In genomic region chr1:190823745-190824144, GRCm38 (mm10) we compare ENCODE assay signal across 24 mouse cellular contexts.
DNase-seq lines count a peak whose midpoint lies in the region; ATAC-seq lines count a peak whose summit lies in the region.
"Had no signal": no experiment of that assay in that cellular context is flagged by ENCODE, and none has a peak within 500 bp of the region (broad histone marks: within the 10 kb centered on the region; RNA-seq: fewer than 3 reads in every experiment).

No protein-coding gene starts in this region.

- peak; percentile 57; the same call in 1 of the 2 replicates for ATAC-seq in heart, embryonic 12.5 days (ENCODE audit: insufficient number of reproducible peaks, low FRiP score)
- ATAC-seq in heart, embryonic 14.5 days (ENCODE audit: insufficient number of reproducible peaks, insufficient read depth, low FRiP score, low read depth), result 0 out of 2 replicates have a peak, but pooled peaks have one; percentile 42
- 0 out of 2 replicates have a peak, but pooled peaks have one; percentile 29 for ATAC-seq in heart, embryonic 16.5 days (replicated peaks; ENCODE audit: extremely low read depth, insufficient read depth, low FRiP score)
- no peak for ATAC-seq in midbrain, embryonic 11.5 days (ENCODE audit: low FRiP score)
- ATAC-seq in midbrain, embryonic 16.5 days, result no peak
- ATAC-seq: forebrain, embryonic 14.5 days had no signal

- H3K27me3 ChIP-seq in heart, embryonic 12.5 days (replicated peaks), result no peaks in the 10 kb centered on the region
- H3K27me3 ChIP-seq in heart, embryonic 14.5 days (ENCODE audit: control insufficient read depth, insufficient read depth, low read length), result no peaks in the 10 kb centered on the region
- H3K27me3 ChIP-seq in heart, embryonic 16.5 days (ENCODE audit: control insufficient read depth, insufficient read depth, low read length), result no peaks in the 10 kb centered on the region
- H3K27me3 ChIP-seq in midbrain, embryonic 11.5 days (ENCODE audit: control insufficient read depth, insufficient read depth, low read length), result no peaks in the 10 kb centered on the region
- H3K27me3 ChIP-seq in midbrain, embryonic 16.5 days (ENCODE audit: control insufficient read depth, insufficient read depth, low read depth, low read length), result no peaks in the 10 kb centered on the region
- H3K27me3 ChIP-seq: embryonic facial prominence, embryonic 13.5 days; embryonic facial prominence, embryonic 15.5 days; forebrain, embryonic 12.5 days had no signal

- 0 out of 2 replicates have a peak, but pooled peaks cover 6% of the 10 kb centered on the region for H3K36me3 ChIP-seq in heart, embryonic 12.5 days
- H3K36me3 ChIP-seq in heart, embryonic 14.5 days (ENCODE audit: control insufficient read depth, insufficient read depth, low read length), result 0 out of 2 replicates have a peak, but pooled peaks cover 5% of the 10 kb centered on the region
- no peaks in the 10 kb centered on the region for H3K36me3 ChIP-seq in heart, embryonic 16.5 days (ENCODE audit: control insufficient read depth, insufficient read depth)
- no peaks in the 10 kb centered on the region for H3K36me3 ChIP-seq in midbrain, embryonic 11.5 days (ENCODE audit: control insufficient read depth, insufficient read depth, low read length)
- H3K36me3 ChIP-seq in midbrain, embryonic 16.5 days (ENCODE audit: control insufficient read depth, insufficient read depth, low read length), result no peaks in the 10 kb centered on the region

- no peak overlapping the region for H3K4me2 ChIP-seq in heart, embryonic 12.5 days
- no peak overlapping the region for H3K4me2 ChIP-seq in heart, embryonic 14.5 days (ENCODE audit: low read length)
- no peak overlapping the region for H3K4me2 ChIP-seq in heart, embryonic 16.5 days (ENCODE audit: low read depth, low read length)
- H3K4me2 ChIP-seq in midbrain, embryonic 11.5 days, result no peak overlapping the region
- no peak overlapping the region for H3K4me2 ChIP-seq in midbrain, embryonic 16.5 days (ENCODE audit: low read length)
- H3K4me2 ChIP-seq: embryonic facial prominence, embryonic 13.5 days; embryonic facial prominence, embryonic 15.5 days; forebrain, embryonic 12.5 days had no signal

- peak overlapping the region; percentile 48; the same call in 1 of the 2 replicates for H3K27ac ChIP-seq in heart, embryonic 12.5 days (ENCODE audit: poor library complexity, severe bottlenecking)
- peak overlapping the region; percentile 59 to 67; a peak in 3 of 4 replicates for H3K27ac ChIP-seq in heart, embryonic 14.5 days (replicated peaks in 1 of 2; ENCODE audit: control insufficient read depth in 1 of 2, insufficient read depth in 1 of 2, low read depth in 2 of 2, low read length in 2 of 2)
- H3K27ac ChIP-seq in heart, embryonic 16.5 days (ENCODE audit: low read length), result no peak overlapping the region
- no peak overlapping the region for H3K27ac ChIP-seq in midbrain, embryonic 11.5 days (ENCODE audit: low read depth, low read length)
- no peak overlapping the region for H3K27ac ChIP-seq in midbrain, embryonic 16.5 days (ENCODE audit: low read length)
- H3K27ac ChIP-seq: embryonic facial prominence, embryonic 13.5 days; embryonic facial prominence, embryonic 15.5 days; forebrain, embryonic 10.5 days; forebrain, embryonic 12.5 days had no signal

- H3K9ac ChIP-seq in heart, embryonic 12.5 days, result no peak overlapping the region
- H3K9ac ChIP-seq in heart, embryonic 14.5 days (ENCODE audit: low read length), result no peak overlapping the region
- no peak overlapping the region for H3K9ac ChIP-seq in heart, embryonic 16.5 days (ENCODE audit: low read length)
- H3K9ac ChIP-seq in midbrain, embryonic 11.5 days (ENCODE audit: low read length), result no peak overlapping the region
- no peak overlapping the region for H3K9ac ChIP-seq in midbrain, embryonic 16.5 days (ENCODE audit: low read depth, low read length)
- H3K9ac ChIP-seq: embryonic facial prominence, embryonic 13.5 days; embryonic facial prominence, embryonic 15.5 days; forebrain, embryonic 12.5 days had no signal

- peaks cover 53% of the 10 kb centered on the region for H3K4me1 ChIP-seq in heart, embryonic 12.5 days (replicated peaks)
- peaks cover 27 to 46% of the 10 kb centered on the region in 2 experiments for H3K4me1 ChIP-seq in heart, embryonic 14.5 days (ENCODE audit: control insufficient read depth in 2 of 2, insufficient read depth in 2 of 2, low read length in 2 of 2)
- peaks cover 23% of the 10 kb centered on the region for H3K4me1 ChIP-seq in heart, embryonic 16.5 days (ENCODE audit: control insufficient read depth, insufficient read depth, low read length)
- H3K4me1 ChIP-seq in midbrain, embryonic 11.5 days (ENCODE audit: control insufficient read depth, insufficient read depth, low read length), result no peaks in the 10 kb centered on the region
- no peaks in the 10 kb centered on the region for H3K4me1 ChIP-seq in midbrain, embryonic 16.5 days (ENCODE audit: control insufficient read depth, insufficient read depth, low read length)
- H3K4me1 ChIP-seq: embryonic facial prominence, embryonic 13.5 days; forebrain, embryonic 10.5 days; forebrain, embryonic 12.5 days had no signal

- no peak for DNase-seq in heart, postnatal 36 days
- no peak for DNase-seq in heart, postnatal 4 days
- no peak for DNase-seq in heart, postnatal 25 days (ENCODE audit: low spot score)
- DNase-seq in midbrain, embryonic 11.5 days (ENCODE audit: low spot score, missing footprints), result peak; percentile 61
- DNase-seq: adrenal gland, adult 2 months; adrenal gland, postnatal 10 days; adrenal gland, postnatal 25 days; cerebellum, adult 11 months; cerebellum, adult 18-20 months; cerebellum, adult 8-10 months; cerebellum, adult 9-11 months; cerebellum, postnatal 14 days; cerebellum, postnatal 36 days; embryo, embryonic 11 days had no signal

- H3K9me3 ChIP-seq in heart, embryonic 12.5 days (replicated peaks), result no peaks in the 10 kb centered on the region
- H3K9me3 ChIP-seq in heart, embryonic 14.5 days (ENCODE audit: control insufficient read depth, low read length), result no peaks in the 10 kb centered on the region
- H3K9me3 ChIP-seq in heart, embryonic 16.5 days (replicated peaks; ENCODE audit: control insufficient read depth, low read length), result no peaks in the 10 kb centered on the region
- H3K9me3 ChIP-seq in midbrain, embryonic 11.5 days (ENCODE audit: control insufficient read depth, low read length), result no peaks in the 10 kb centered on the region
- H3K9me3 ChIP-seq in midbrain, embryonic 16.5 days (replicated peaks; ENCODE audit: control insufficient read depth, low read length, poor library complexity, severe bottlenecking), result no peaks in the 10 kb centered on the region
- H3K9me3 ChIP-seq: embryonic facial prominence, embryonic 13.5 days; embryonic facial prominence, embryonic 15.5 days; forebrain, embryonic 10.5 days; forebrain, embryonic 12.5 days had no signal

- intact Hi-C loops in heart, postnatal 36 days (cut with DNase I), result no loop called here
- intact Hi-C loops in heart, postnatal 25 days (cut with DNase I), result no loop called here

- no peak overlapping the region for H3K4me3 ChIP-seq in heart, embryonic 12.5 days
- H3K4me3 ChIP-seq in heart, embryonic 14.5 days (ENCODE audit: control insufficient read depth in 1 of 2, insufficient read depth in 1 of 2, low read depth in 1 of 2, low read length in 2 of 2), result no peak overlapping the region
- H3K4me3 ChIP-seq in heart, embryonic 16.5 days (ENCODE audit: low read length), result no peak overlapping the region
- no peak overlapping the region for H3K4me3 ChIP-seq in midbrain, embryonic 11.5 days (ENCODE audit: low read depth, low read length)
- no peak overlapping the region for H3K4me3 ChIP-seq in midbrain, embryonic 16.5 days (ENCODE audit: low read depth, low read length)
- H3K4me3 ChIP-seq: embryonic facial prominence, embryonic 13.5 days; embryonic facial prominence, embryonic 15.5 days; erythroblast, embryonic 14.5 days; forebrain, embryonic 10.5 days; forebrain, embryonic 12.5 days had no signal

- WGBS in heart, embryonic 12.5 days, result 54% methylated on average over 4 of the region's 4 CpGs
- 37% methylated on average over 4 of the region's 4 CpGs for WGBS in heart, embryonic 14.5 days
- 44% methylated on average over 4 of the region's 4 CpGs for WGBS in heart, embryonic 16.5 days
- 90% methylated on average over 4 of the region's 4 CpGs for WGBS in midbrain, embryonic 11.5 days
- 83% methylated on average over 4 of the region's 4 CpGs for WGBS in midbrain, embryonic 16.5 days

Comparison
In these comparisons a context has a peak if more than half of its experiments do, and no peak if none do; other contexts are left out.
1. H3K27ac ChIP-seq: peak in heart, embryonic 12.5 days (single experiment) and heart, embryonic 14.5 days (2 of 2); none in heart, embryonic 16.5 days (single experiment), midbrain, embryonic 11.5 days (single experiment) and midbrain, embryonic 16.5 days (single experiment).
2. ATAC-seq: peak in heart, embryonic 12.5 days (single experiment), heart, embryonic 14.5 days (single experiment) and heart, embryonic 16.5 days (single experiment); none in midbrain, embryonic 11.5 days (single experiment) and midbrain, embryonic 16.5 days (single experiment).